Mouse (Mus musculus) heart, postnatal 0 days (tissue): ENCODE data around the gene Eif4g2.

ENCODE experiments used
- CTCF ChIP-seq: IDR thresholded peaks from 2 replicates; pipeline ENCODE4 v1.5.1; 2016; ENCODE audit warnings: antibody characterized with exemption, control low read depth, low read depth
- EP300 ChIP-seq: IDR thresholded peaks from 2 replicates; pipeline ENCODE4 v1.6.1; 2016; ENCODE audit warnings: antibody characterized with exemption, low read depth

- TF ChIP-seq CTCF (no peak), EP300 (peak; percentile 58)
These were observed at the start of gene Eif4g2 for GRCm38 (mm10) chr7:111082822-111083732.
